Mouse (Mus musculus) forebrain, embryonic 12.5 days (tissue): ENCODE results near the gene Mc3r. TPM values are rescaled to one million over a fixed set of nuclear protein-coding genes. Genes with fewer than 3 reads are reported as not detected.

Experiments
- polyA plus RNA-seq: library from polyadenylated mRNA; unstranded; fragments of >200 nt; fragmentation: Nextera tagmentation; extraction: Ambion mirVana; gene quantifications from 2 replicates; pipeline ENCODE4 v1.2.1, GENCODE M21; 2016

Gene Mc3r
- polyA plus RNA-seq, 1 experiment from 2014 or later = not detected

Other genes starting within 250 kb of the Mc3r start
- 3.3 and 3.9 TPM in 2 replicates for gene Cbln4, start 205.0 kb upstream of the Mc3r start, polyA plus RNA-seq
- 22.4 and 24.1 TPM in 2 replicates for gene Fam210b, start 97.1 kb downstream of the Mc3r start, polyA plus RNA-seq
- gene Aurka, start 122.0 kb downstream of the Mc3r start, polyA plus RNA-seq = 136 and 146 TPM in 2 replicates
- gene Cstf1, start 122.2 kb downstream of the Mc3r start, polyA plus RNA-seq = 44.1 and 45.4 TPM in 2 replicates
- 0.17 and 0.18 TPM in 2 replicates for gene Cass4, start 145.3 kb downstream of the Mc3r start, polyA plus RNA-seq
- 86.9 and 93.5 TPM in 2 replicates for gene Rtf2, start 192.1 kb downstream of the Mc3r start, polyA plus RNA-seq
- 2.1 and 2.2 TPM in 2 replicates for gene Gcnt7, start 210.1 kb downstream of the Mc3r start, polyA plus RNA-seq
- 0.38 and 0.81 TPM in 2 replicates for gene Fam209, start 224.0 kb downstream of the Mc3r start, polyA plus RNA-seq